Mouse (Mus musculus): ENCODE data around the gene Prune2.

Prune2 gene

DNA sequence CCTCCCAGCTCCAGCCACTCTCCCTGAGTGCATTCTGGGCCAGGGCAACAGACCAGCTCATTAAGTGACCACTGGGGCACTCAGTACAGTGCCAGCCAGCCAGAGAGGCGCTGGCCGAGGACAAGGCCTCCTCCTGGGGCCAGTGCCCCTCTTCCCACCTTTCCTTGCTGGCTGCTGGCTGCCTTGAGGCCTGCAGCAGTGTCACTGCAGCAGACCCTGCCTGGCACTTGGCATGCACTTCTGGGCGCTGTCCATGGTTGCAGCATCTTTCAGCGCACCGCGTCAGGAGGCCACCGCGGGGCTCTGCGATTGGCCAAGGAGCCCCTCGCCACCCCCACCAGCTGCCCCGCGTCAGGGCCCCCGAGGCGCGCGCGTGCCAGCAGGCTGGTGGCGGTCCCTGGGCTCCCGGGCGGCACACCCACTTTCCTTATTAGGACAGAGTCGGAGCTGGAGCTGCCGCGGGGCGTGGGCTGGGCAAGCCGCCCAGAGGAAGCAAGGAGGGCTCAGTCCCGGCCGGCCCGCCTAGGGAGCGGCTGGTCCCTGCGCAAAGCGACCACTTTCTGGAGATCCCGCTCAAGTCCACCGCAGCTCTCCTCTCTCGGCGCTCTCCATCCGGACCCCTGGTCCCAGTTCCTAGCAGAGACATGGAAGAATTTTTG, at the start of gene Prune2:
TSS of gene Prune2 (plus strand) at position 506 of the 659 bp plus-strand sequence.
- no peak for DNase-seq (ENCODE audit: low read depth)

DNA sequence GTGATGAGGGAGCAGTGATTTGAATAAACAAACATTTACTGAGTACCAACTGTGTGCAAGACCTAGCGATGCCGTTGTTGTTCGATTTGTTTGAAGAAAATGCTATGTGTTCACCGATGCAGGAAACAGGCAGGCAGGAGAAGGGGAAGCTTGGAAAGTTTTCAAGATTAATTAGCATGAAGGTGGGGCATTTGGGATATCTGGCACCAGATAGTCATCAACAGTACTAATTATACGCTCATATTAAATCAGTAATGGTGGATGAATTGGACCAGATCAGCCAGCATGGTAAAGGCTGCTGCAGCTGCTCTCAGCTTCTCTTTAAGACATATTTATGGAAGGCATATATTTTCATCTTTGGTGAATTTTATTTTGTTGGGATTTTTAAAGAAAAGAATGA, 44.4 kb upstream of the Prune2 start:
- DNase-seq (ENCODE audit: low read depth): no peak

DNA sequence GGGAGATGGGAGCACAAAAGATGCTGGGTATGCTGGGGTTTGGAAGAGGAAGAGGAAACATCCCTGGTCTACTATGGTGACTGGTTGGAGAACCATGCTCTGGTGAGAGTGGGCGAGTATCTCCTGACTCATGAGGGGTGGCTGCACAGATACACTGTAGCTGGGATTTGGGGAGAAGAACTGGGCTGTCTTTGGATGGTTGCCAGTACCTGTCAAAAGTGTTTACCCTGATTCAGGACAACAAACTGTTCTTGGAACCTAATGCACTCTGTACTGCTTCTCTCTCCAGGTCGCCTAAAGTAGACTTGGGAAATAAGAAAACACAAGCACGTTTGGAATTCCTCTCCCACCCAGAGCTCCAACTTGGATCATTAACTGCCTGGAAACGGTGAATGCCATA, 31.4 kb upstream of the Prune2 start:
- no peak for DNase-seq (ENCODE audit: low read depth)

DNA sequence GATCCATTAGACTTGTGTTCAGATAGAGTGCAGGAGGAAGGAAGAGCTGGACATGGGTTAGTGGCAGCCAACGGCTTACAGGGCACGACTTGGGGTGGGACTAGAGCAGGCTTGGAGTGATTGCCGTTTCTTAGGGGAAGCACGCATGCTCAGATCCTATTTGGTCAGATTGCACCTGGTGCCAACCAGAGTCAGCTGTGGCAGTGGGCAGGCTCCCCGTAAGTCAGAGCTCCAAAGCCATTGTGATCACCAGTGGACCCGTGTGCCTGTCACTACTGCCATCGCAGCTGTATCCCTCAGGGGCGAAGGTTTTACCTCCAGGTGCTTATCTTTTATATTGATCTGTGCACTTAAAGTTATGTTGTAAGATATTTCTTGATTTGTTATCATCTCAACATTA, 21.3 kb upstream of the Prune2 start:
- no peak for DNase-seq (ENCODE audit: low read depth)

DNA sequence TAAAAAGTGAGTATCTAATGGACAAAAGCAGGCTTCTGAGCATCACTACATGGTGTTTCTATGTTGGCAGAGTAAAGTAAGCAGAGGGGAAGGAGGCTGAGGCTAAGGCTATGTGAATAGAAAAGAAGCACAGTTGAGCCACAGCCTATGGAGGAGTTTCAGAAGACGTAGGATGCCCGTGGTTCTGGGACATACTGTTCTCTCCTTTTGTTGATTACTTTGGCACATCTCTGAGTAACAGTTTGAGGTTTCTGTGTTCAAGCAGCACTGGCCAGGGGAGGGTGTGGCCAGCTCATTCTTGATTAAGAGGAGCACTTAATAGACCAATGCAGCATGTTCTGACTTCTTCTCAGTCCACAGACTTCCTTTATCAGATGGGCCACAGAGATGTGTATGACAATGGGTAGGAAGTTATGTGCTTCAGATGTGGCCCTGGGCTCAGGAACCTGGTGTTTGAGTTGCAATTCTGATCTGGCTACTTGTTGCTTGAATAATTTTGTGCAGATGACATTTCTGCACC, 7.1 kb upstream of the Prune2 start:
- no peak for DNase-seq (ENCODE audit: low read depth)

DNA sequence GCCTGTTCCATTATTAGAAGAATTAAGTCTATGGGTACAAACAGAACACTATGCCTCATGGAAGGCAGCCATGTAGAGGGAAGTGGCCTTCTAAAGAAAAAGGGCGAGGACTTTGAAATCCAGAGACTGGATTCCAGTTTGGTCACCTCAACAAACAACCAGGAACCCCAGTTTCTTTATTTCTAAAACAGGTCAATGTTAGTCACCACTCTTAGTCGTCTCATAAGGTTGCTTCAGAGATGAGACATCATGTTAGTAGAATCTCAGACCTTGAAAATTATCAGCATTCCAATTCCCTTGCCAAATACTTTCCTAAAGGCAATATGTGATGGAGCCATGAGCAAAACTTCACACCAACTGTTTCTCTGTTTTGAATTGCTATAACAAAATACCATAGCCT, 6.6 kb upstream of the Prune2 start:
- DNase-seq (ENCODE audit: low read depth): no peak

DNA sequence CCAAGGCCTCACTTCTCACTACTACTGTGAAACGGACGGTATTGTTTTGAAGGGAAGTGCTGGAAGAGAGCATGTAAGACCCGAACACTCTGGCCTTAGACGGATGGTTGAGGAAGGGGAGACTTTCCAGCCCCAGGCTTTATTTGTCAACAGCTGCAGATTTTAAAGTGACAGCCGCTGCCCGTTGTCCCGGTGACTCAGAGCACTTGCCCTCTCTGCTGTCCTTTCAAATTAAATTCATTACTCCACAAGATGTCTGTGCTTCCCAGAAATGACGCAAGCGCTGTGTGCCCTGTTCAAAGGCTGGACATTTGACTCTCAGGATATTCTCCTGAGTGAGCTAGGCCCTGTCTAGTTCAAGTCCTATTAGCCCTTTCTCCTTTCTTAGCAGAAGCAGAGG, 5.9 kb upstream of the Prune2 start:
- DNase-seq (ENCODE audit: low read depth): no peak

DNA sequence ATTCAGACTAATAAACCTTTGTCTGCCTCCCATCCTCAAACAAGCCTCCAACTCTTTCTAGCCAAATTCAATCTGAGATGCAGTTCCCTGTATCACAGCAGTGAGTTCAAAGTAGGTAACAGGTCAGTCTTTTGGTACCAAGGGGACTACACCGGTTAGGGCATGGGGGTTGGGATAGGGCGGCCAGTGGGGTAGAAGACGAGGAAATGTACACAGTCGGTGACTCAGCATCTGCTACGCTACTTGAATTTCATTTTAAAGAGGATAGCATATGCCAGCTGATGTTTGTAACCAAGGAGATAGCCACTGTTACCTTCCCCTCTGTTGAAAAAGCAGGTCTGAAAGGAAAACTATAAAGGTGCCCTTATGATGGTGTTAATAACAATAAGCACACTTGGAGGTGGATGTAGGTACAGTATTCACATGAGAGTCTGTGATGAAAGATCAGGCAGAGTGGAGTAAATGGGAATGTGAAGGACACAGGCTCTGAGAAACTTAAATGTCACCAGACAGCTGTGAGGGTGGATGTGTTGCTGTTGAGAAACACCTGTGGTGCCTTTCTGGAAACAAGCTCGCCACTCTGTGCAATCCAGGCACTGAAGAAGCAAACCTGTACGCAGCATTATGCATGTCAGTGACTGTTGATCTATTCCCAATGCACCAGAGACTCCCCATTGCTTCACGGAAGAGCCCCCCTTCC, 5.1 kb upstream of the Prune2 start:
- DNase-seq (ENCODE audit: low read depth): no peak

DNA sequence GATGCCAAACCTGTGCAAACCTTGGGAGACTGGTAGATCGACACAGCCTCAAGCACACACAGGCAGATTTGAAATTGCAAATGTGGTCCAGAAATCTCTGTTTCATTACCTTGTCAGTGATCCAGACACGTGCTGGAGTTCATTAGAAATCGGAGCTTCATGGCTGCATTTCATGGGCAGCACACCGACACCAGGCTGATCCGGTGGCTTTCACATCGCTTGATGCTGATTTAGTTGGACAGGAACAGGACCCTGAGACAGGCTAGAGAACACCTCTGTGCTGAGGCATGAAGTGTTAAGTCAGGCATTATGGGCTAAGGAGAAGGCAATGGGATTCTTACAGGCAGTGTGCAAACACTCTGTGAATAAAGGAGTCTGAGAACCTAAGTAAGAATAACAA, 1.2 kb upstream of the Prune2 start:
- no peak for DNase-seq (ENCODE audit: low read depth)

DNA sequence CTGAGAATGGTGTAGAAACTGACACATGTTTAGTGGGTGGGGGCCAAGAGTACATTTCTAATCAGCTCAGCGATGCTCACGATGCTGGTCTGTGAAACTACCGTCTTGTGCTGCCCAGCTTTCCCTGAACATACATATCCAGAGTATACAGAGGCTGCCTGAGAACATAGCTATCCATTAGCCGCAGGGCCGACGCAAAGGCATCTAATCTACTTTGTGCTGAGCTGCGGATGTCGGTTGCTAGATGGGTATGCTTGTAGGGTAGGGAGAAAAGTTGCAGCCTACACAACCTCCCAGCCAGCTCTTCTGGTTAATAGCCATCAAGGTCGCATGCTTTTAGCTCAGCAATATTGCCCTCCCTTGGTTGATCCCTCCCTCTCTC, 696 bp upstream of the Prune2 start:
- DNase-seq (ENCODE audit: low read depth): no peak

DNA sequence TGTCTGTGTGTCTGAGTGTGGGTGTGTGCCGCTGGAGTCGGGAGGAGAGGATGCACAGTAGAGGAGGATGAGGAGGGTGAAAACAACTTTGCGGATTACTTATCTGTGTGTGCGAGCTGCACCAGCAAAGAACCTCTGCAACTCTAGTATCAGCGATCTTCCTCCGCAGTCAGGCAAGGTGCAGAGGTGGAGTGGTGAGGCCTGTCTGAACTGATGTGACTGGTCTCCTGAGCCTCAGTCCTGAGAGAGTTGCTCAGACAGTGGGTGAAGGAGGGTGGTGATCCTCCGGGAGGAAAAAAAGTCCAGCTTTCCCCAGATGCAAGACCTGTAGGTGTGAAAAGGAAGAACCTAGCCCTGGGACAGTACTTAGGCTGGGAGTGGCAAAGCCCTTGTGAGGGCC, 401 bp downstream of the Prune2 start:
- DNase-seq (ENCODE audit: low read depth): no peak

DNA sequence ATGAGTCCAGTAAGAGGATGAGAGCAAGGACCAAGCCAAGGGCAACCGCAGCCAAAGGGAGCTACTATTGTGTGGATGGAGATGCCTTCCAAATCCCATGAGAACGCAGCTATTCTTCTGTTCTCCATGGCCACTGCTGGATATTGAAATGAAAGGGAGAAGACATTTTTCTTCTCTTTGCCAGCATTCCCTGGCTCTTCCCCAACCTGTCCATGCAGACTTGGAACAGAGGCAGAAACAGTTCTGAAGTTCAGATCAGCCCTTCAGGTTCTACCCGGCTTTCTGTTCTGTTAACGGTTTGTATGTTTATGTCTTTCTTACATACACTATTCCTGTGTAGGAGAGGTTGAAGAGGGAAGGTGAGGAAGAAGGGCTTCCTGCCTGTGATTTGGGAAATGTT, 3.1 kb downstream of the Prune2 start:
- DNase-seq (ENCODE audit: low read depth): no peak

DNA sequence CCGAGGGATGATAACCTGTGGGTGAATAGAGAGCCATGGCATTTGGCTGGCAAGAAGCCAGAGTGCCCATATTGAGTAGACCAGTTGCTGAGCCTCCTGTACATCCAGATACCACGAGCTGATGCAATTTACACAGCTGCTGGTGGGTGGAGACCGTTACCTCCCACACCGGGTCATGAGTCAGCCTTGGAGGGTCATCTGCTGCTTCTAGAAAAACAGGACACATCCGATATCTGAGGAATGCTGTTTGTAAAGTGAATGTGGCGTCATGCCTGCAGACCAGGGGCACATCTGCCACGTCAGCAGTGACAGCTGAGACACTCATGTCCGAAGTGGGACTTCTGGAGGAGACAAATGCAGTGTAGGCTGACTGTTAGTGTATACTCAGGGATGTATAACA, 3.6 kb downstream of the Prune2 start:
- no peak for DNase-seq (ENCODE audit: low read depth)

DNA sequence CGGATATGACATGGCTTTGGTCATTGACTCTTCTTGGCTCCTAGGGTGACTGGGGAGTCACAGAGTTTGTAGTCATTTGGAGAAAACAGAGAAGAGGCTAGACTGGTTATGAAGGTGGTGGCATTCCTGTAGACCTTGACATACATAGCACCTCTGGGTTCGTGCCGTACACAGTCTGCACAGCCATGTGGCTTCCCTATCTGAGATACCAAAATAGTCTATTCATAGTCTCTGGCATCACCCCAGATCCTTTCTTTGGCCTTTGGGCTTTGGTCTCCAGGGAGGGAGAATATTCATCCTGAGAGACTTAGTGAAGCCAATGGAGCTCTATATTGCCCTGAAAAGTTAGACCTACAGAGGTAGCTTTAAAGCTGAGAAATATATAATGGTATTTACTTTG, 5.1 kb downstream of the Prune2 start:
- DNase-seq (ENCODE audit: low read depth): no peak

DNA sequence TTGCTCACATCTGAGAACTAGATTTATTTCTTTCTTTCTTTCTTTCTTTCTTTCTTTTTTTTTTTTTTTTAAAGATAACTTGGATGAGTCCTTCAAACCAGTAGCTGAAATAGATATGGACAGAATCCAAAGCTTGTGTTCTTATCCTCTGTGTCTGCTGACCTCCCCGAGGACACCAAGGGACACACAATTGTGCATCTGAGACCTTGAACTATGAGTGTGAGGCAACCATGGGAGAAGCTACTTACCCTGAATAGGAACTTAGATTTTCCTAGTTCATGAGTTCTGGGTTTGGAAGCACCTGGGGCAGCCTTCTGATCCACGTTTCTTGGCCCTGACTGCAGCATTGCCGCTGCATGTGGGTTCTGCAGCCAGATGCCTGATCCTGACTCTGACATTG, 7.3 kb downstream of the Prune2 start:
- DNase-seq (ENCODE audit: low read depth): no peak

DNA sequence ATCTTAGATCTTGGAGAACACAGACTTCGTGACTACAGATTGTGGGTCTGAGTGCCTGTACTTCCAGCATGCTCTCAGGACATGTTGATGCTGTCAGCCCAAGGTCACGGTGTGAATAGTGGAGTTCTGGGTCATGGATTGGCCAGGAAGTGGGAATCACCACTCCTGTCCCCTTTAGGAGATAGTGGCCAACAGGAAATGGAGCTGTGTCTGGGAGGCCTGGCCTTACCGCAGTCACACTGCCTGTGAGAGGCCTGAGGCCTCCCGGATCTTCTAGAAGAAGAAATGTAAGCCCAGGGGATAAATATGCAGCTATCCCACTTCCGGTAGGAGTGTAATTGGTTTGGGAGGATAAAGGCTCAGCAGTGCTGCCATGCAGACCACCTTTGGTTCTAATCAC, 12.8 kb downstream of the Prune2 start:
- no peak for DNase-seq (ENCODE audit: low read depth)

DNA sequence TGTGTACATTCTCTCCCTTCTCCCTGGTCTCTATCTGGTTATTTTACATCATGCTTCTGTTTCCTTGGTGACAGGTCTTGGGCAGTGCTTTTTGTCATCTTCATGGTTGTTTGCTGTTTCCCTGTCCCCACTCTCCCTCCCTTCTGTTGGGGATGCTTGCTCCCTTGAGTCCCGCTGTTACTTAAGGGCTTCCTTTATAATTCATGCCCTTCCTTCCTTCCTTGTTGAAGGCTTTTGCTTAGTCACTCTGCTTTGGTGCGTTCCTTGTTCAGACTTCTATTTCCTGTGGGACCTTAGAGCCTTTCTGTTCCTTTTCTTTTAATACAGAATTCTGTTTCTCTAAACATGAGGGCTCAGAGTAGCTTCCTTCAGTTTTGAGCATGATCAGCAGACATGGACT, 14.7 kb downstream of the Prune2 start:
- DNase-seq (ENCODE audit: low read depth): no peak

DNA sequence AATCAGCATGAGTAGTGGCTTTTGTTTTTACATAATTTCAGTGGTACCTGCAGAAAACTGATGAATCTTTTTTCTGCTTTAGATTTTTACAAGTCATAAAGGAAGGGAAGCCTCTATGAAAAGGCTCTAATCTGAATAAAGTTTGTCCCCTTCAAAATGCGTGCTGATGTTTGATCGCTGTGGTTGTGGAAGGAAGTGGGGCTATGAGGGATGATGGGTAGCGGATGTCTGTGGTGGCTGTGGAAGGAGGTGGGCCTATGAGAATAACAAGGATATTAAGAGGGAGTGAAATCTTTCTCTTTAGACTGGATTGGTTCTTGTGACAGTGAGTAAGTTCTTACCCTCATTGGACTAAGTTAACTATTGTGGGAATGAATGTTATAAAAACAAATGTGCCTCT, 23.0 kb downstream of the Prune2 start:
- DNase-seq (ENCODE audit: low read depth): peak; percentile 4

DNA sequence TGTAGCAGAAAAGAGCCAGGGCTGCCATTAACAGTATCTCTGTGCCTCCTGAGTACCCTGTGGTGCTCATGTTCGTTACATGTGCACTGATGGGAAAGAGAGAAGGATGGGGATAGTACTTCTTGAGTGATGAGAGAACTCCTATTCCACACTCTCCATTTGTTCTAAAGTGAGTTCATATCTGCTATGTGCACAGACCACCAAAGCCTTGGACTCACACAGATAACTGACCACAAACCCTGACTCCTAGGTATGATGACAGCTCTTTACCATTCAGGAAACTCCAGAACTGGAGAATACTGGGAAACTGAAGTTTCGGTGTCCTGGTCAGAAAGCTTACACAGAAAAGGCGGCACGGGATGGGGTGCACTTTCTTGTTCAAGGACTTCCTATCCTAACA, 25.8 kb downstream of the Prune2 start:
- no peak for DNase-seq (ENCODE audit: low read depth)

DNA sequence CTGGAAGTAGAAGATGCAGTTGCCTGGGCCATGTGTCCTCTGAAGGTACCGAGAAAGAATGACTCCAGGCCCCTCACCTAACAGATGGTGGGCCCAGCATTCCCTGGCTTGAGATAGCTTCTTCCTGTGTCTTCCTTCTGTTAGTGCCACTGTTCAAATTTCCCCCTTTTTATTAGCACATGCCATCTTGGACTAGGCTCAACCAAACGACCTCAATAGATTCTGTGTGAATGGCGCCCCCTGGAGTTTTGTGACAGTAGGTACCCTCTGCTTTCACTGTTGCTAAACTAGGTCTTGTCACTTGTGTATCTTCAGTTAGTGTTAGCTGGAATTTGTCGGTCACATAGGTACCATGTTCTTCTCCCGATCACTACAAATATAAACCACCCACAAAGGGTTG, 29.0 kb downstream of the Prune2 start:
- DNase-seq (ENCODE audit: low read depth): peak; percentile 24

DNA sequence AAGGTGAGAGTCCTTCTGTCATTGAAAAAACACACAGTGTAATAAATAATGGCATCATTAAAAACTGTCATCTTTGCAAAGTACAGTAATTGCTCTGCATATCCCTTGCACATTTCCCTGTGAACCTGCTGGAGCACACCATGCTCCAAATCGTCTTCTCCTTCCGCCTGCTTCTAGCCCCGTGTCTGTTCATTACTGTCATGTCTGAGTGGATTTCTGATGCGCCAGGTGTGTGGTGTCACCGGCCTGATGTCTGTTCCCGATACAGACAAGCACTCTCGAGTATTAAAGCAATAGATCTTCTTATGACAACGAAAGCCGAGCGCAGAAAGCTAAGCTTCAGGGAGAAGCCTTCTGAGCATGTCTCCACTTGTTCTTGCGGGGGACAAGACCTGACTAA, 32.1 kb downstream of the Prune2 start:
- DNase-seq (ENCODE audit: low read depth): no peak

DNA sequence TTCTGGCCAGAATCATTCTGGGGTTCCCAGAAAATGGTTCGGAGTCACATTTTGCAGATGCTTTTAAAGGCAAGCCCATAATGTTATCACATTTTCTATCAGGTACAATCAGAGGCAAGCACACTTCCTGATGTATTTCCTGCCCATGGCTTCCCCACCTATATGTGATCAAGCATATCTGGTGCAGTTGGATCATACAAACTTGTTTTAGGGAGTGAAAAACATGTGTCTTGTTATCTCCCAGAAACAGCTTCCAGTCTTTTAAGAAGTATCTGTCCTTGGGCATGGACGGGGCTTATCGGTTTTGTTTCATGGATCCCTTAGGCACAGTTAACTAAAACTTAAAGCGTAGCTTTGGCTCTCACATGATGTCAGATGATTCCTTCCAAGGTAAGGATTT, 36.2 kb downstream of the Prune2 start:
- DNase-seq (ENCODE audit: low read depth): no peak

DNA sequence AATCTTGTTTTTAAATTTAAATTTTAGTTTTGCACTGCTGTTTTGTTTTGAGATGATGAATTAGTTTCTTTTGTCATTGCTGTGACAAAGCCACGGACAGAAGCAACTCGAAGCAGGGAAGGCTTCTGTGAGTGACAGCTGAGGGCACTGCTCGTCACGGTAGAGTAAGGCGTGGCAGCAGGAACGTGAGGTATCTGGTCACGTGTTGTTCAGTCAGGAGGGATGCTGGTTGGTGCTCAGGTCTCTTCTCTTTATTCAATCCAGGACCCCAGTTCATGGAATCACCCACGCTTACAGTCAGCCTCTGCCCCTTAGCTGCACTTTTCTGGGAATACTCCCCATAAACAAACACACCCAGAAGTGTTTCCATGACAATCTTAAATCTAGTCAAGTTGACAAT, 38.3 kb downstream of the Prune2 start:
- no peak for DNase-seq (ENCODE audit: low read depth)

DNA sequence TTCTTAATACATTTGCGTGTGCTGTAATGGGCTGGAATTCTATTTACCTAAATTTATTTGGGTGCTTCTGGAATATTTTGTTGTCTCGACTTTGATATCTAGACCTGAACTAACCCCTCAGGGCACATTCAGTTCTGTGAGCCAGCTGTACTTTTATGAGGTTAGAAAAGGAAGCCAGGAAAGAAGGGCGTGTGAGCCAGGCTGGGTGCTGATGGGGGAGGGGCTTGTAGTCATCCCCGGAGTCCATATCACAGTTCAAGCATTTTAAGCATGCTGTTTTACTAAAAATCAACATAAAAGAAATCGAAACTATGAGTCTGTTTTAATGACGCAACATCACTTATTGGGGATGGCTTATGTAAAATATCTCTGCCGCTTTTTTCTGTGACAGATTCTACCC, 42.0 kb downstream of the Prune2 start:
- peak; percentile 51 for DNase-seq (ENCODE audit: low read depth)

Data from naive thymus-derived CD4-positive, alpha-beta T cell, adult 2 months (primary cell).